Mouse (Mus musculus) myocyte (in vitro differentiated cells): ENCODE measurements at regions not wholly inside any gene's neighbourhood (a gene's known extent, or its start where the extent isn't known, plus 50 kb on each side); places are given as distances from the start of the nearest gene placed in this dataset.

Experiments used
- E2F4 ChIP-seq: IDR thresholded peaks from one replicate; pipeline ENCODE4 v1.6.1; 2011; ENCODE audit warnings: mild to moderate bottlenecking, control low read depth, moderate library complexity; ENCODE audit not compliant: insufficient read depth
- MAX ChIP-seq: IDR thresholded peaks from one replicate; pipeline ENCODE4 v1.6.1; 2011; ENCODE audit warnings: low read depth, mild to moderate bottlenecking, control low read depth
- MYOG ChIP-seq, 3 experiments: IDR thresholded peaks; one replicate each; pipeline ENCODE4 v1.6.1; 2011; ENCODE audit warnings: control low read depth in 2 of 3, low read depth in 2 of 3, mild to moderate bottlenecking in 2 of 3; ENCODE audit not compliant: insufficient read length in 2 of 3, control insufficient read depth in 1 of 3, insufficient read depth in 1 of 3
- POLR2A ChIP-seq: IDR thresholded peaks from one replicate; pipeline ENCODE4 v1.6.1; 2011; ENCODE audit warnings: low read depth, mild to moderate bottlenecking, control low read depth, moderate library complexity; ENCODE audit not compliant: insufficient read length
- REST ChIP-seq: IDR thresholded peaks from one replicate; pipeline ENCODE4 v1.6.1; 2011; ENCODE audit warnings: mild to moderate bottlenecking, control low read depth, moderate library complexity; ENCODE audit not compliant: insufficient read depth, insufficient read length
- USF1 ChIP-seq: IDR thresholded peaks from one replicate; pipeline ENCODE4 v1.6.1; 2011; ENCODE audit warnings: low read depth, mild to moderate bottlenecking, control low read depth, moderate library complexity

- TF ChIP-seq USF1 (no peak), E2F4 (no peak), POLR2A (no peak), REST (no peak), MYOG (IDR thresholded peaks at IDR 0.05; ENCODE audit: control insufficient read depth in 1 of 3, insufficient read depth in 1 of 3, insufficient read length in 2 of 3, low read depth in 2 of 3) (no peak), MAX (no peak)
Measured at GRCm38 (mm10) chr5:52052072-52052465, 138.2 kb downstream of the Dhx15 start.
